Mouse (Mus musculus) hindbrain, embryonic 11.5 days (tissue): ENCODE data around the gene Mecom. TPM values are rescaled to one million over a fixed set of nuclear protein-coding genes. Genes with fewer than 3 reads are reported as not detected.

ENCODE experiments used
- ATAC-seq: fragments of 200-750 bp; cut with Nextera tagmentation; 2 replicates; pipeline ENCODE4 v1.8.0; 2017; ENCODE audit warnings: mild to moderate bottlenecking, moderate TSS enrichment, moderate library complexity; ENCODE audit not compliant: low FRiP score
- DNase-seq: peaks from one replicate; pipeline ENCODE4 v3.0.0-alpha.2; 2015; ENCODE audit warnings: low spot score
- H3K27ac ChIP-seq: fragments of 300-500 bp; sonication (generic); 2 replicates; pipeline ENCODE4 v1.5.1; 2014; ENCODE audit warnings: mild to moderate bottlenecking, low read depth, low read length
- H3K27me3 ChIP-seq: fragments of 300-500 bp; sonication (generic); 2 replicates; pipeline ENCODE4 v1.6.1; 2014; ENCODE audit warnings: mild to moderate bottlenecking, low read length, moderate library complexity, mixed read lengths; ENCODE audit not compliant: control insufficient read depth, insufficient read depth
- H3K36me3 ChIP-seq: fragments of 300-500 bp; sonication (generic); 2 replicates; pipeline ENCODE4 v1.6.1; 2014; ENCODE audit warnings: mild to moderate bottlenecking, low read length, moderate library complexity, mixed read lengths; ENCODE audit not compliant: control insufficient read depth, insufficient read depth
- H3K4me1 ChIP-seq: fragments of 300-500 bp; sonication (generic); replicated peaks from 2 replicates; pipeline ENCODE4 v1.6.1; 2014; ENCODE audit warnings: low read length, mixed read lengths; ENCODE audit not compliant: control insufficient read depth, insufficient read depth
- H3K4me2 ChIP-seq: fragments of 300-500 bp; sonication (generic); replicated peaks from 2 replicates; pipeline ENCODE4 v1.6.1; 2014; ENCODE audit warnings: mild to moderate bottlenecking, low read depth, low read length
- H3K4me3 ChIP-seq: fragments of 300-500 bp; sonication (generic); 2 replicates; pipeline ENCODE4 v1.5.1; 2014; ENCODE audit warnings: low read depth, low read length
- H3K9ac ChIP-seq: fragments of 300-500 bp; sonication (generic); 2 replicates; pipeline ENCODE4 v1.6.1; 2014; ENCODE audit warnings: low read depth, low read length
- H3K9me3 ChIP-seq: fragments of 300-500 bp; sonication (generic); 2 replicates; pipeline ENCODE4 v1.6.1; 2016; ENCODE audit warnings: low read length; ENCODE audit not compliant: control insufficient read depth
- WGBS: fragments of 180-500 bp; shearing (Covaris S2); extraction: QIAGEN DNeasy Blood & Tissue Kit; methylation state at CpG from one replicate; pipeline ENCODE4 v1.1.7; 2014; 5-methylcytosine and 5-hydroxymethylcytosine counted together
- polyA plus RNA-seq: library from polyadenylated mRNA; unstranded; fragments of >200 nt; fragmentation: Nextera tagmentation; extraction: Ambion mirVana; gene quantifications from 2 replicates; pipeline ENCODE4 v1.2.1, GENCODE M21; 2014

Mecom gene
- polyA plus RNA-seq, 1 experiment from 2014 or later, result 44.3 TPM

GRCm38 (mm10) chr3:30246431-30247041, 301.3 kb downstream of the Mecom start:
- ATAC-seq, result no peak

GRCm38 (mm10) chr3:30245950-30246349, 301.9 kb downstream of the Mecom start:
- ATAC-seq, result no peak

More at GRCm38 (mm10) chr3:30246431-30247041, 301.3 kb downstream of the Mecom start:
- H3K4me2 ChIP-seq, result no peak overlapping the region
- no peak for DNase-seq
- no peaks in the 10 kb centered on the region for H3K4me1 ChIP-seq
- 89% methylated on average over 12 of the region's 12 CpGs for WGBS
- H3K4me3 ChIP-seq, result no peak overlapping the region
- no peak overlapping the region for H3K9ac ChIP-seq
- no peaks in the 10 kb centered on the region for H3K27me3 ChIP-seq
- no peaks in the 10 kb centered on the region for H3K9me3 ChIP-seq
- H3K27ac ChIP-seq, result no peak overlapping the region
- no peaks in the 10 kb centered on the region for H3K36me3 ChIP-seq

GRCm38 (mm10) chr3:30244401-30244871, 303.4 kb downstream of the Mecom start:
- Histone ChIP-seq H3K4me2 (no peak overlapping the region), H3K4me3 (no peak overlapping the region), H3K4me1 (no peaks in the 10 kb centered on the region), H3K9ac (no peak overlapping the region), H3K36me3 (no peaks in the 10 kb centered on the region), H3K27me3 (no peaks in the 10 kb centered on the region), H3K9me3 (no peaks in the 10 kb centered on the region), H3K27ac (no peak overlapping the region)
- DNase-seq (no peak), ATAC-seq (no peak)
- 51% methylated on average over 7 of the region's 7 CpGs for WGBS

More at GRCm38 (mm10) chr3:30245950-30246349, 301.9 kb downstream of the Mecom start:
- 89% methylated on average over 5 of the region's 5 CpGs for WGBS
- H3K4me3 ChIP-seq, result no peak overlapping the region
- no peak overlapping the region for H3K4me2 ChIP-seq
- no peaks in the 10 kb centered on the region for H3K4me1 ChIP-seq
- H3K27me3 ChIP-seq, result no peaks in the 10 kb centered on the region
- H3K9ac ChIP-seq, result no peak overlapping the region
- no peaks in the 10 kb centered on the region for H3K36me3 ChIP-seq
- H3K27ac ChIP-seq, result no peak overlapping the region
- DNase-seq, result no peak
- no peaks in the 10 kb centered on the region for H3K9me3 ChIP-seq

DNA sequence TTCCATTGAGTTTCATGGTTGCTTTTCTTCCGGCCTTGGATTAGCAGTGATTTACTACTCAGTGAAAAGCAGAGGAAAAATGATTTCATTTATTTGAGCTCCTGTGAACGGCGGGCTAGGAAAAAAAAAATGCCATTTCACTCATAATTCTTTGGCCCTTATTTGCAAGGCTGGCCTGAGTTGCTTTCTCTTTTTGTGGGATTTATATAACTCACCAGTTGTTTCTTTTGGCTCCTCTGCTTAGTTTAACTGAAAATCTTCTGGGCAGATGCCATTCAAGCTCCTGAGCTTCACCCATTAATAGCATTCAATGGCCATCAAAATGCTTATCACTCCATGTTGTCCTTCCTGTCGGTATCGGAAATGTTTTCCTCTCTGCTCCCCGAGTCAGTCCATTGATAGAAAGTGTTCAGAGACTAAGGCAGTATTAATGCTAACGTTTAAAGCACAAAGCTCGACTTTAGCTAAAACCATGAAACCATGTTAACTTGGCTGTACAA, 304.0 kb downstream of the Mecom start:
- 91% methylated on average over 8 of the region's 8 CpGs for WGBS
- ATAC-seq, result no peak
- no peak overlapping the region for H3K4me3 ChIP-seq

DNA sequence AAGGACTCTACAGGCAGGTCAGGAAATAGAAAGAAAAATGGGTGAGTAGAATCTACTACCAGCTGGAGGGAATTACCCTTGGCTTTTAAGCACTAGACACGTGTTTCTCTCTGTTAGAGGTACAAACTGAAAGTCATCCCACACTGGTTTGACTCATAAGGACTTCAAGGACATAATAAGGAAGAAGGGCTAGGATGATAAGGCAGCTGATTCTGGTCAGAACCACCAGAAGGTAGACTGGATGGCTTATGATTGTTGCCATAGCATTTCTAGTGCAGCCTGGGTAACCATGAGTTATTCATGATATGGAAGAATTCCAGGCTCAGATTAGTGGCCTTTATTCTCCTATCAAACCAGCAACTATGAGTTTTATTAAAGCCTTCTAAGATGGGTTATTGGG, 308.4 kb downstream of the Mecom start:
- no peak for ATAC-seq
- no peaks in the 10 kb centered on the region for H3K4me1 ChIP-seq
- no peaks in the 10 kb centered on the region for H3K36me3 ChIP-seq
- no peak overlapping the region for H3K9ac ChIP-seq
- H3K27me3 ChIP-seq, result no peaks in the 10 kb centered on the region
- no peaks in the 10 kb centered on the region for H3K9me3 ChIP-seq
- 83% methylated on average over 1 of the region's 1 CpGs for WGBS
- no peak overlapping the region for H3K4me3 ChIP-seq
- no peak overlapping the region for H3K27ac ChIP-seq
- no peak for DNase-seq
- H3K4me2 ChIP-seq, result no peak overlapping the region

More for the DNA sequence above, 304.0 kb downstream of the Mecom start:
- DNase-seq, result no peak
- no peak overlapping the region for H3K9ac ChIP-seq
- no peaks in the 10 kb centered on the region for H3K4me1 ChIP-seq
- H3K27me3 ChIP-seq, result no peaks in the 10 kb centered on the region
- H3K36me3 ChIP-seq, result no peaks in the 10 kb centered on the region
- no peaks in the 10 kb centered on the region for H3K9me3 ChIP-seq
- H3K4me2 ChIP-seq, result no peak overlapping the region
- no peak overlapping the region for H3K27ac ChIP-seq

DNA sequence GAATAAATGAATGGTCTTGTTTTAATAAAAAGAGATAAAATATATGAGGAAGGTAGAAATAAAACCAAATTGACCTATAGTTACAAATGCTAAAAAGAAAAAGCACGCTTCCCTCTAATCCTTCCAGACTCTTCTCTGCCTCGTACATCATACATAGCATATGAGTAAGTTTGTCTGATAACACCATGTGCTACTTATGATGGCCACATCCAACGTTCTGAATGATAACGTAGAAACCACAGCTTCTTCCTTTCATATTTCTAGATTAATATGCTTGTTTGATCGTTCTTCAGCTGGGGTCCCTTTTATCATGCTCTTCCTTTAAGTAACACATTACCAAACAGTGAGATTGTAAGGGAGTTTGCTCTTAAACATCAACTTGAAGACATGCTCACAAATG, 310.3 kb downstream of the Mecom start:
- WGBS, result 88% methylated on average over 5 of the region's 5 CpGs

DNA sequence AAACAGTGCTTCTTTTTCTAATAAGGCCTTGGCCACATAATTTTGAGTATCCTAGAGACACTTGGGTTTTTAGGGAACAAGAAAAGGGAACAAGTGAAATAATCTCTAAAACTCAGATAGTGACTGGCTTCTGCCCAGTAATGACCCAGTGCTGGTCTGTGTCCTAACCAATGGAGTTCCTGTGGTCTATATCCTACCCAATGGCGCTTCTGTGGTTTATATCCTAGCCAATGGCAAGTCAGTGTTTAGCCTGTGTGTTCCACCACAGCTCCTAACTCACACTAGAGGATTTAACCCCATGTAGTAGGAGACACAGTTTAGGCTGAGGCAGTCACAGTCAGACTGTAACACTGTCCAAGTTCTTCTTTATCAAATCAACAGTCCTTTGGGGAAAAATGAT, 313.8 kb downstream of the Mecom start:
- DNase-seq, result no peak
- no peak for ATAC-seq
- Histone ChIP-seq H3K9me3 (no peaks in the 10 kb centered on the region), H3K36me3 (no peaks in the 10 kb centered on the region), H3K4me1 (no peaks in the 10 kb centered on the region), H3K4me2 (no peak overlapping the region), H3K4me3 (no peak overlapping the region), H3K27ac (no peak overlapping the region), H3K9ac (no peak overlapping the region), H3K27me3 (no peaks in the 10 kb centered on the region)
- 88% methylated on average over 1 of the region's 1 CpGs for WGBS

More for the DNA sequence above, 310.3 kb downstream of the Mecom start:
- no peak overlapping the region for H3K27ac ChIP-seq
- no peak for ATAC-seq
- no peak for DNase-seq
- H3K4me3 ChIP-seq, result no peak overlapping the region
- no peaks in the 10 kb centered on the region for H3K27me3 ChIP-seq
- H3K4me1 ChIP-seq, result no peaks in the 10 kb centered on the region
- no peak overlapping the region for H3K4me2 ChIP-seq
- H3K9ac ChIP-seq, result no peak overlapping the region
- H3K9me3 ChIP-seq, result no peaks in the 10 kb centered on the region
- H3K36me3 ChIP-seq, result no peaks in the 10 kb centered on the region

DNA sequence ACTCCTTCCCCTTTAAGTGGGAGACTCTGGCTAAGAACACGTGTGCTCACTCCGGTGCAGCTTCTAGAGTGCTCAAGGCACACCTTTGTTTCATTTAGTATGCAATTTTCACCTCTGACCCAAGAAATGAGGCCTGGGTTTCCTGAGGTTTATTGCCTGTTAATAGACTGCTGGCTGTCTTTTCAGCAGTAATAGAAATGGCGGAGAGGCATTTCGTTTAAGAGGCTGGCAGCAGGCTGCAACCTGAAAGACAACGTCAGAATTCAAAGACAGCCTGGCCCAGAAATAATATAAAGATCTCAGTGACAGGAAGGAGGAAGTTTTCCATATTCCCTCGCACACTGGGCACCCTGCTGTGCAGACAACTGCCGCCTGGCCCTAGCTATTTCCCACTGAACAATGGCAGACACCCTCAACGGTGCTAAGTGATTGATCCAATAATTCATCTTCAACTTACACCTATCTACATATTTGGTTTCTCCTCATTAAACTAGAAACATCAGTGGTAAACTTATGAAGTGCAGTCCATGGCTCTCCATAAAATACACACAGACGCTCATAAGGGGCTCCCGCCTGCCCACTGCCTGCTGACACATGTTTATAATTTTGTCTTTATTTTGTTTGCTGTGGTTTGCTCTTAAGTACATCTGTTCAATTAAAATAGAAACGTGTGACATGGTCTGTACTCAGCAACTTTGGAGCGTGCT, 319.7 kb downstream of the Mecom start:
- H3K4me2 ChIP-seq, result no peak overlapping the region
- H3K4me3 ChIP-seq, result no peak overlapping the region
- DNase-seq (no peak), ATAC-seq (no peak)
- H3K4me1 ChIP-seq, result peaks cover 5% of the 10 kb centered on the region
- H3K27me3 ChIP-seq, result no peaks in the 10 kb centered on the region
- 42% methylated on average over 12 of the region's 12 CpGs for WGBS
- no peaks in the 10 kb centered on the region for H3K36me3 ChIP-seq
- H3K27ac ChIP-seq, result no peak overlapping the region
- no peaks in the 10 kb centered on the region for H3K9me3 ChIP-seq
- H3K9ac ChIP-seq, result no peak overlapping the region
